ENCODE assay signal across 19 mouse cellular contexts in the genomic region with DNA sequence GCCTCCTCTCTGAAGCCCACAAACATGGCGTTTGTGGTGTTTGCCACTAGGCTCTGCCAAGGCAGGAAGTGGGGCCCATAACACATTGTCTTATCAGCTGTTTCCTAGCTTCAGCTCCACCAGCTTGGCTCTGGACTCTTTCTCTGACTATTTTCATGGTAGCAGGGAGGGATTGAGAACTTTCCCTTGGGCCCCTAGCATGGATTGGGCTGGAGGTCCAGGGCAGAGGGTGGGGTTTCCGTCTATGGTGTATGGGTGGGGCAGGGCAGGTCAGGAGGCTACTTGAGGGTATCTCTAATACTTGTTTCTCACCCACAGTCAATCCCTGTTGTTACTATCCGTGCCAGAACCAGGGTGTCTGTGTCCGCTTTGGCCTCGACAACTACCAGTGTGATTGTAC. TPM values are rescaled to one million over a fixed set of nuclear protein-coding genes. Genes with fewer than 3 reads are reported as not detected.
DNase-seq lines count a peak whose midpoint lies in the region; ATAC-seq and TF ChIP-seq lines count a peak whose summit lies in the region.
"Had no signal": no experiment of that assay in that cellular context is flagged by ENCODE, and none has a peak within 500 bp of the region (broad histone marks: within the 10 kb centered on the region; RNA-seq: fewer than 3 reads in every experiment).

No protein-coding gene starts in this region.

- H3K79me2 ChIP-seq in myocyte (ENCODE audit: control insufficient read depth, insufficient read depth): peaks cover 45% of the 10 kb centered on the region

- DNase-seq in heart, adult 18-20 months: no peak
- no peak for DNase-seq in lung, embryonic 14.5 days
- DNase-seq in lung, postnatal 14 days: no peak
- no peak for DNase-seq in adrenal gland, adult 18-20 months (ENCODE audit: low spot score in 2 of 2)
- DNase-seq: adrenal gland, postnatal 14 days; cerebellum, adult 11-12 months; cerebellum, adult 9-10 months; cerebellum, postnatal 25 days; forebrain, postnatal 0 days; gastrocnemius, postnatal 14 days; heart, postnatal 36 days had no signal

- no peak overlapping the region for H3K9ac ChIP-seq in heart, embryonic 13.5 days
- H3K9ac ChIP-seq in lung, embryonic 14.5 days: no peak overlapping the region
- H3K9ac ChIP-seq: forebrain, embryonic 13.5 days; forebrain, postnatal 0 days; hindbrain, embryonic 15.5 days had no signal

- peaks cover 43% of the 10 kb centered on the region for H3K36me3 ChIP-seq in heart, embryonic 13.5 days
- H3K36me3 ChIP-seq in lung, embryonic 14.5 days (ENCODE audit: insufficient read depth): no peaks in the 10 kb centered on the region
- H3K36me3 ChIP-seq in megakaryocyte, embryonic 14.5 days (replicated peaks; ENCODE audit: low read length): peaks cover 94% of the 10 kb centered on the region
- H3K36me3 ChIP-seq in myocyte (ENCODE audit: control insufficient read depth, insufficient read depth): peaks cover 49% of the 10 kb centered on the region
- H3K36me3 ChIP-seq: embryonic facial prominence, embryonic 10.5 days; hindbrain, embryonic 15.5 days had no signal

- no peaks in the 10 kb centered on the region for H3K9me3 ChIP-seq in heart, embryonic 13.5 days
- H3K9me3 ChIP-seq in lung, embryonic 14.5 days (ENCODE audit: low read depth, low read length): no peaks in the 10 kb centered on the region
- H3K9me3 ChIP-seq in megakaryocyte, embryonic 14.5 days: no peaks in the 10 kb centered on the region
- H3K9me3 ChIP-seq: embryonic facial prominence, embryonic 10.5 days; hindbrain, embryonic 15.5 days had no signal

- H3ac ChIP-seq in myocyte (ENCODE audit: control insufficient read depth, insufficient read length): no peak overlapping the region

- no peak overlapping the region for H3K4me3 ChIP-seq in heart, embryonic 13.5 days
- H3K4me3 ChIP-seq in lung, embryonic 14.5 days (ENCODE audit: low read depth, low read length): no peak overlapping the region
- H3K4me3 ChIP-seq in megakaryocyte, embryonic 14.5 days (replicated peaks): peak overlapping the region; percentile 91
- H3K4me3 ChIP-seq in myocyte: no peak overlapping the region
- H3K4me3 ChIP-seq: embryonic facial prominence, embryonic 10.5 days; forebrain, embryonic 13.5 days; hindbrain, embryonic 15.5 days had no signal

- no peaks in the 10 kb centered on the region; the same call in 1 of the 2 replicates for H3K27me3 ChIP-seq in heart, embryonic 13.5 days (replicated peaks)
- H3K27me3 ChIP-seq in lung, embryonic 14.5 days (ENCODE audit: insufficient read depth, low read length): no peaks in the 10 kb centered on the region
- no peaks in the 10 kb centered on the region for H3K27me3 ChIP-seq in megakaryocyte, embryonic 14.5 days (replicated peaks)
- no peaks in the 10 kb centered on the region for H3K27me3 ChIP-seq in myocyte (ENCODE audit: control insufficient read depth, insufficient read depth, insufficient read length)
- H3K27me3 ChIP-seq: forebrain, embryonic 13.5 days; hindbrain, embryonic 15.5 days had no signal

- H3K4me2 ChIP-seq in heart, embryonic 13.5 days: peak overlapping the region; percentile 26; the same call in 1 of the 2 replicates
- H3K4me2 ChIP-seq in lung, embryonic 14.5 days: no peak overlapping the region
- peak overlapping the region; percentile 69 for H3K4me2 ChIP-seq in myocyte (ENCODE audit: low read depth)
- H3K4me2 ChIP-seq: forebrain, embryonic 13.5 days; hindbrain, embryonic 15.5 days had no signal

- 73% methylated on average over 5 of the region's 5 CpGs for WGBS in heart, embryonic 13.5 days
- 86% methylated on average over 5 of the region's 5 CpGs for whole genome bisulfite sequencing in lung, embryonic 14.5 days

- ATAC-seq in heart, embryonic 13.5 days (ENCODE audit: extremely low read depth, insufficient number of reproducible peaks, low FRiP score, low TSS enrichment): no peak
- ATAC-seq in lung, embryonic 14.5 days (ENCODE audit: insufficient read depth): no peak
- no peak for ATAC-seq in megakaryocyte, adult 5-6 weeks (ENCODE audit: poor library complexity, severe bottlenecking)
- ATAC-seq: intestine, embryonic 16.5 days had no signal

- TF ChIP-seq POLR2A in myocyte (IDR thresholded peaks at IDR 0.05; ENCODE audit: insufficient read length, low read depth): no peak

- H3K4me1 ChIP-seq in heart, embryonic 13.5 days: peaks cover 43% of the 10 kb centered on the region
- H3K4me1 ChIP-seq in lung, embryonic 14.5 days (ENCODE audit: insufficient read depth): peaks cover 22% of the 10 kb centered on the region
- H3K4me1 ChIP-seq in megakaryocyte, embryonic 14.5 days: peaks cover 94% of the 10 kb centered on the region

- peak overlapping the region; percentile 75 for H3K27ac ChIP-seq in heart, embryonic 13.5 days (replicated peaks)
- H3K27ac ChIP-seq in lung, embryonic 14.5 days (ENCODE audit: low read depth): peak overlapping the region; percentile 47; the same call in 1 of the 2 replicates
- H3K27ac ChIP-seq: embryonic facial prominence, embryonic 10.5 days; forebrain, embryonic 13.5 days had no signal

- TF ChIP-seq CTCF in lung, embryonic 14.5 days (IDR thresholded peaks at IDR 0.05; ENCODE audit: low read depth): no peak

TF ChIP-seq in myocyte, 11 proteins besides CTCF, POLR2A, EP300 and RAD21:
- no peak for TF ChIP-seq TCF3 (IDR thresholded peaks at IDR 0.05; ENCODE audit: insufficient read length, low read depth)
- TF ChIP-seq POLR2AphosphoS2 (IDR thresholded peaks at IDR 0.05; ENCODE audit: insufficient read length, low read depth): no peak
- no peak for TF ChIP-seq MAX (IDR thresholded peaks at IDR 0.05; ENCODE audit: low read depth)
- no peak for TF ChIP-seq TCF12 (IDR thresholded peaks at IDR 0.05; ENCODE audit: insufficient read depth, poor library complexity, severe bottlenecking)
- TF ChIP-seq MYOG (IDR thresholded peaks at IDR 0.05; ENCODE audit: control insufficient read depth in 1 of 3, insufficient read depth in 1 of 3, insufficient read length in 2 of 3, low read depth in 2 of 3): no peak
- TF ChIP-seq CEBPB (IDR thresholded peaks at IDR 0.05; ENCODE audit: insufficient read depth, poor library complexity, severe bottlenecking): no peak
- TF ChIP-seq MYOD1 (IDR thresholded peaks at IDR 0.05; ENCODE audit: control insufficient read depth in 1 of 3, insufficient read length in 2 of 3, low read depth in 2 of 3): no peak
- TF ChIP-seq REST (IDR thresholded peaks at IDR 0.05; ENCODE audit: insufficient read depth, insufficient read length): no peak
- no peak for TF ChIP-seq USF1 (IDR thresholded peaks at IDR 0.05; ENCODE audit: low read depth)

RNA-seq across cellular contexts. Expression of a gene that starts 6.7 kb away (rescaled TPM):
- polyA plus RNA-seq in heart, embryonic 13.5 days (2015; fragmentation: Nextera tagmentation; extraction: Ambion mirVana): 23.3 and 25.2 TPM in 2 replicates
- total RNA-seq in heart, adult 18-20 months (2021): 10 to 100 TPM; 12.4 to 16.1 TPM
- 30.2 and 33.4 TPM in 2 replicates for polyA plus RNA-seq in lung, embryonic 14.5 days (2014; fragmentation: Nextera tagmentation; extraction: Ambion mirVana)
- 118 and 153 TPM in 2 replicates for polyA plus RNA-seq in megakaryocyte, embryonic 14.5 days (2012; ENCODE audit: insufficient read depth, low replicate concordance)
- total RNA-seq in megakaryocyte, adult 5-6 weeks (2015): 20.2 and 21.3 TPM in 2 replicates
- 18.9 and 32.4 TPM in 2 replicates for total RNA-seq in megakaryocyte, adult 5-6 weeks (2017)
- polyA plus RNA-seq in myocyte (2012; fragmentation: generic; extraction: Trizol): 122 TPM
- total RNA-seq in adrenal gland, adult 18-20 months (2021): 10 to 100 TPM; 11.0 to 13.5 TPM
